Mouse (Mus musculus): ENCODE data around the gene Mylip. TPM values are rescaled to one million over a fixed set of nuclear protein-coding genes. Genes with fewer than 3 reads are reported as not detected.

Gene Mylip
- total and polyA plus RNA-seq, 3 experiments = 10.5 to 27.1 (median 16.8) TPM

GRCm38 (mm10) chr13:45351483-45351882 is 38.1 kb upstream of the Mylip start:
- H3K27me3 ChIP-seq (ENCODE audit: control insufficient read depth, insufficient read depth, low read length) = no peaks in the 10 kb centered on the region
- no peaks in the 10 kb centered on the region for H3K36me3 ChIP-seq (ENCODE audit: control insufficient read depth, insufficient read depth, low read length)
- no peaks in the 10 kb centered on the region for H3K79me2 ChIP-seq (replicated peaks; ENCODE audit: control insufficient read depth, insufficient read depth, low read length)
- H3K4me3 ChIP-seq = no peak overlapping the region
- no peaks in the 10 kb centered on the region for H3K4me1 ChIP-seq (ENCODE audit: control insufficient read depth, insufficient read depth, low read length)
- no peak overlapping the region for H3K27ac ChIP-seq
- no peak overlapping the region for H3K9ac ChIP-seq (ENCODE audit: low read depth, low read length)
- DNase-seq = no peak
- intact Hi-C loops (cut with DNase I) = no loop called here
- TF ChIP-seq EP300 (IDR thresholded peaks at IDR 0.05; ENCODE audit: insufficient read depth, low read depth, low read length) = no peak
- no peak for TF ChIP-seq POLR2A (IDR thresholded peaks at IDR 0.05; ENCODE audit: insufficient read depth, low read depth, low read length)
- no peak for TF ChIP-seq CTCF (IDR thresholded peaks at IDR 0.05)
- WGBS = 72% methylated on average over 5 of the region's 5 CpGs

- 75% methylated on average over 2 of the region's 2 CpGs for WGBS
- Histone ChIP-seq H3K4me3 (no peak overlapping the region), H3K79me2 (replicated peaks; ENCODE audit: control insufficient read depth, insufficient read depth, low read length) (no peaks in the 10 kb centered on the region), H3K4me1 (ENCODE audit: control insufficient read depth, insufficient read depth, low read length) (no peaks in the 10 kb centered on the region), H3K36me3 (ENCODE audit: control insufficient read depth, insufficient read depth, low read length) (no peaks in the 10 kb centered on the region), H3K27me3 (ENCODE audit: control insufficient read depth, insufficient read depth, low read length) (no peaks in the 10 kb centered on the region), H3K27ac (no peak overlapping the region), H3K9ac (ENCODE audit: low read depth, low read length) (no peak overlapping the region)
- intact Hi-C loops (cut with DNase I) = no loop called here
- no peak for DNase-seq
- TF ChIP-seq CTCF (IDR thresholded peaks at IDR 0.05) (no peak), EP300 (IDR thresholded peaks at IDR 0.05; ENCODE audit: insufficient read depth, low read depth, low read length) (no peak), POLR2A (IDR thresholded peaks at IDR 0.05; ENCODE audit: insufficient read depth, low read depth, low read length) (no peak)
Measured at GRCm38 (mm10) chr13:45354824-45355223, 34.7 kb upstream of the Mylip start.

DNA sequence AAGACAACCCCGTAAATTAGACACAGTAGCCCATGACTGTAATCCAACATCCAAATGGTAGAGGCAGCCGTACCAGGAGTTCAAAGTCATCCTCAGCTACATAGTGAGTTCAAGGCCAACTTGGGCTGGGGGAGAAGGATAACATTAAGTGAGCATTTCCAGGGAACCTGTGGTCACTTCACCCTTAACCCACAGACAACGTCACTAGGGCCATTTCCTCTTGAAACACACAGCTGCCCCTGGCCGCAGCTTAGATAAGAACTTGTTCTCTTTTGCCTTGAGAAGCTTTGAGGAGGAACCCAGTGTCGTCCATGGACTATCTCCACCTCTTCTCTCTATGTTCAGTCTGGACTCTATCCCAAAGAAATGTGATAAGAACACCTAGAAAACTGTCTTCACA is 31.3 kb upstream of the Mylip start:
- WGBS = 63% methylated on average over 5 of the region's 5 CpGs
- Histone ChIP-seq H3K27me3 (ENCODE audit: control insufficient read depth, insufficient read depth, low read length) (no peaks in the 10 kb centered on the region), H3K4me3 (no peak overlapping the region), H3K9ac (ENCODE audit: low read depth, low read length) (no peak overlapping the region), H3K36me3 (ENCODE audit: control insufficient read depth, insufficient read depth, low read length) (no peaks in the 10 kb centered on the region), H3K27ac (no peak overlapping the region), H3K79me2 (replicated peaks; ENCODE audit: control insufficient read depth, insufficient read depth, low read length) (no peaks in the 10 kb centered on the region), H3K4me1 (ENCODE audit: control insufficient read depth, insufficient read depth, low read length) (no peaks in the 10 kb centered on the region)
- TF ChIP-seq EP300 (IDR thresholded peaks at IDR 0.05; ENCODE audit: insufficient read depth, low read depth, low read length) (no peak), POLR2A (IDR thresholded peaks at IDR 0.05; ENCODE audit: insufficient read depth, low read depth, low read length) (no peak), CTCF (IDR thresholded peaks at IDR 0.05) (no peak)
- intact Hi-C loops (cut with DNase I) = no loop called here
- DNase-seq = no peak

DNA sequence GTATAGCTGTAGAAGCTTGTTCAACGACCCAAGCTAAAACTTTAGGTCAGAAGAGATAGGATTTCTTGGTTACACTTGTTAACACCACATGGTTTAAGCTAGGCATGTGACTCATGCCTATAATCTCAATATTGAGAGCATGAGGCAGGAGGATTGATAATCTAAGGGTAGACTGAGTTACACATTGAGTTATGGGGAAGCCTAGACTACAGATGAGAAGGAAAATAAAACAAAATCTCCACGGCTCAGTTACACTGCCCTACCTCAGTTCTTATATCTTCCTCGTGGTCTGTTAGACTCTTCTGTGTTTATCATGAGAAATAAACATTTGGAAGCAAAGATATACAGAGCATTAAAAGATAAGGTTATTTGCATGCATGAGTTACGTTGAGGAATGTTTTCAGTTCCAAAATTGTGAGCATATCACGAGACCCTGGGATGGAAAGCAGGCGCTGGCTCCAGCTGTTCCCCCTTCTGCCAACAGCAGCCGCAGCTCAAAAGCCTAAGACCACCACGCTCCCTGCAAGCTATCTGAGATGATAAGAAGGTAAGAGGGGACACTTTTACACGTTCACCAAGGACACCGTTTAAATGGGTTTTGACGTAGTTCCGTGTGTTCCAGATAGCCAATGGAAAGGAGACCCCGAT is 30.7 kb upstream of the Mylip start:
- no peak for TF ChIP-seq EP300 (IDR thresholded peaks at IDR 0.05; ENCODE audit: insufficient read depth, low read depth, low read length)
- no peak for TF ChIP-seq POLR2A (IDR thresholded peaks at IDR 0.05; ENCODE audit: insufficient read depth, low read depth, low read length)
- Histone ChIP-seq H3K9ac (ENCODE audit: low read depth, low read length) (no peak overlapping the region), H3K27me3 (ENCODE audit: control insufficient read depth, insufficient read depth, low read length) (no peaks in the 10 kb centered on the region), H3K4me3 (no peak overlapping the region), H3K27ac (no peak overlapping the region), H3K36me3 (ENCODE audit: control insufficient read depth, insufficient read depth, low read length) (no peaks in the 10 kb centered on the region), H3K79me2 (replicated peaks; ENCODE audit: control insufficient read depth, insufficient read depth, low read length) (no peaks in the 10 kb centered on the region), H3K4me1 (ENCODE audit: control insufficient read depth, insufficient read depth, low read length) (no peaks in the 10 kb centered on the region)
- DNase-seq = no peak
- intact Hi-C loops (cut with DNase I) = no loop called here
- WGBS = 50% methylated on average over 13 of the region's 13 CpGs

DNA sequence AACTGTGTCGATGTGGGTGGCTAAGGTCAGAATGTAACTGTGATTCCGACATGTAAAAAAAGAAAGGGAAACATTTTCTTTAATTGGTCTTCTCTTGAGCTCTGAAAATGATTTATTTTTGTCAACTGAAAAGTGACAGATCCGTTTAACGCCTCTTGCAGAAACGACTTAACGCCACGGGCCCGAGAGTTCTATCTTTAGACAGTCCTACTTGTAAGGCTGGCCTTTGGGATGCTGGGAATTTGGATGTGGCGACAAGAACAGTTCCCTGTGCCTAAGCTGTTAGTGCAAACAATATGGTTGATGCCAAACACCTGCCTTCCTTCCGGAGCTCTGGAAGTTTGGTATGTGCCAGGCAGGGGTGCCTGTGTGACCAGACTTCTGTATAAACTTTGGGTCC is 23.8 kb upstream of the Mylip start:
- H3K9ac ChIP-seq (ENCODE audit: low read depth, low read length) = no peak overlapping the region
- no peaks in the 10 kb centered on the region for H3K36me3 ChIP-seq (ENCODE audit: control insufficient read depth, insufficient read depth, low read length)
- no peaks in the 10 kb centered on the region for H3K27me3 ChIP-seq (ENCODE audit: control insufficient read depth, insufficient read depth, low read length)
- TF ChIP-seq POLR2A (IDR thresholded peaks at IDR 0.05; ENCODE audit: insufficient read depth, low read depth, low read length) (no peak), CTCF (IDR thresholded peaks at IDR 0.05) (no peak), EP300 (IDR thresholded peaks at IDR 0.05; ENCODE audit: insufficient read depth, low read depth, low read length) (no peak)
- H3K79me2 ChIP-seq (replicated peaks; ENCODE audit: control insufficient read depth, insufficient read depth, low read length) = no peaks in the 10 kb centered on the region
- no peak overlapping the region for H3K4me3 ChIP-seq
- no peak for DNase-seq
- intact Hi-C loops (cut with DNase I) = no loop called here
- H3K27ac ChIP-seq = no peak overlapping the region
- H3K4me1 ChIP-seq (ENCODE audit: control insufficient read depth, insufficient read depth, low read length) = no peaks in the 10 kb centered on the region
- 71% methylated on average over 10 of the region's 10 CpGs for WGBS

GRCm38 (mm10) chr13:45371673-45372072 is 17.9 kb upstream of the Mylip start:
- no peak overlapping the region for H3K27ac ChIP-seq
- TF ChIP-seq CTCF (IDR thresholded peaks at IDR 0.05) (no peak), EP300 (IDR thresholded peaks at IDR 0.05; ENCODE audit: insufficient read depth, low read depth, low read length) (no peak), POLR2A (IDR thresholded peaks at IDR 0.05; ENCODE audit: insufficient read depth, low read depth, low read length) (no peak)
- H3K36me3 ChIP-seq (ENCODE audit: control insufficient read depth, insufficient read depth, low read length) = no peaks in the 10 kb centered on the region
- 35% methylated on average over 2 of the region's 2 CpGs for WGBS
- H3K27me3 ChIP-seq (ENCODE audit: control insufficient read depth, insufficient read depth, low read length) = no peaks in the 10 kb centered on the region
- DNase-seq = no peak
- H3K9ac ChIP-seq (ENCODE audit: low read depth, low read length) = no peak overlapping the region
- H3K4me1 ChIP-seq (ENCODE audit: control insufficient read depth, insufficient read depth, low read length) = no peaks in the 10 kb centered on the region
- no peak overlapping the region for H3K4me3 ChIP-seq
- H3K79me2 ChIP-seq (replicated peaks; ENCODE audit: control insufficient read depth, insufficient read depth, low read length) = no peaks in the 10 kb centered on the region
- intact Hi-C loops (cut with DNase I) = no loop called here

All from heart, adult 2 months (tissue).